Mouse (Mus musculus) retina, embryonic 14.5 days (tissue): ENCODE measurements around the gene Klk9.
A peak's percentile ranks its signal among the peaks of the same experiment; 100 is the strongest.

ENCODE experiments used
- DNase-seq: peaks from one replicate; pipeline ENCODE4 v3.0.0-alpha.2; 2015; ENCODE audit warnings: low spot score

The Klk9 gene

DNA sequence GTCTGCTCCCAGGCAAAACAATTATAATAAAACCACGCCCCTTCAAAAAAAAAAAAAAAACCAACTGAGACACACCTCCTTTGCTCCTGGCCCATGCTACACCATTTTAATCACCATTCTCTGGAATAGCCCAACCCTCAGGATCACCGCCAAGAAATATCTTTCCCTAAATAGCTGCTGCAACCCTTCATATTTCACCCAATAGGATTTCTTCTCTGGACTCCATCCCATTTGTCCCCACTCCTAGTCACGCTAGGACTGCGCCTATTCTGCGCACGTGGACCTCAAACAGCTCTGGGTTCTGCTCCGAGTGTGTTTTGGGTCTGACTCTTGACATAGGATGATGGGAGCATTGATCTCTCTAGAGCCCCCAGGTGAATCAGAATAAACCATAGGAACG lies 4.7 kb downstream of the Klk9 start:
- peak; percentile 16 for DNase-seq

DNA sequence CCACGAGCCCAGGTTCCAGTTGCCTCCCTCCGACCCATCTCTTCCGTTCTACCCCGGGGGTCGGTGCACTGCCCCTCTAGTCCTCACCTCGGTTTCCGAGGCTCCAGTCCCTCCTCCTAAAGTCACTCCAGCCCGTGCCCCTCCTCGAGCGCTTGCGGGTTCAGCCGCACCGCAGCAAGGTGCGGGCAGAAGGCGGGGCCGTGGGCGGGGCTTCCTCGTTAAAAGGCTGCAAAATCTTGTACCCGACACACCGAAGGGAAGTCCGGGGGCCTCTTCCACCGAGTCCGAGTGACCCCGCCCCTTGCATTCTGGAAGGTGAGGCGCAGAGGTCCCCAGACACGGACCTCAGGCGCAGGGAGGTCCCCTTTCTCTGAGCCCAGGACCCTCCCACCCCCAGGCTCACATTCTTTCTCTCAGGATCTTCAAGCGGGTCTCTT lies 5.7 kb downstream of the Klk9 start, which contains the start of gene Klk8:
TSS of gene Klk8 (plus strand) at position 245 of the 437 bp plus-strand sequence.
- DNase-seq = peak; percentile 35

DNA sequence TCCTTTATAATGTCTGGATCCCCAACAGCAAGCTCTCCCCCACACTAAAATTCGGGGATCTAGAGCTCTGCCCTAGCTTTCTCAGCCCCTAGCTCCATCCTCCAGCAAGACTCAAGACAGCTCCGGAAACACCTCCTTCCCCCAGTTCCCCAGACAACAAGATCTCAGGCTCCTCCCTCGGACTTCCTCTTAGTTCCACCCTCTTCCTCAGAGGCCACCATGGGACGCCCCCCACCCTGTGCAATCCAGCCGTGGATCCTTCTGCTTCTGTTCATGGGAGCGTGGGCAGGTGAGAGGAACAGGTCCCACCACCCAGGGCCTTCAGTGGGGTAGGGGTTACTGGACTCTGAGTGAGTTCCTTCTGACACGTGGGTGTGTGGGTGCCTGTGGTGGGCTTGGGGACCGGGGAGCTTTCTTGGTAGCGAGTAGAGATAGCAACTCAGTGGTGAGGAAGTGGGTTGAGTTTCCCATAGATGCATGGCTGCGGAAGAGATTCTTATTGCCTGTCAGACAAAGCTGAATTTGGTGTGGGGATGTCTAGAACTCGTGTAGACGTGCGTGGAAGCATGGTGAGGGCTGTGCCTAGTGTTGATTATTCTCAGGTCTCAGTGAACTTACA lies 6.3 kb downstream of the Klk9 start:
- DNase-seq = peak; percentile 3

DNA sequence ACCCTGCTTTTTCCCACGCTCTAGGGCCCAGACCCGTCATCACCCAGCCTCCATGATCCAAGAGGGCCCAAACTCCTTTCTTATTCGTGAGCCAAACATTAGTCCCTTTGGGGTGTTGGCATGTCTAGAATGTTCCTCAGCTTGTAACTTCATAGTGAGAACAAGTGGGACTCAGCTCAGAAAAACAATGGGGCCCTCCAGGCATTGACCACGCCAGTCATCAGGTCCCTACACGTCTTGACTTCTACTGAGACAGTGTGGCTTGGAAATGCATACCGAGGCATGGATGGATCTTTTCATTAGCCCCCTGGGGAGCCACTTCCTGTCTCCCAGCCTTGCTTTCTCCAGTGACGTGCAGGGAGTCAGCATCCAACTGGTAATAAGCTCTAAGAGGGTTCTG lies 8.2 kb downstream of the Klk9 start:
- DNase-seq = no peak

DNA sequence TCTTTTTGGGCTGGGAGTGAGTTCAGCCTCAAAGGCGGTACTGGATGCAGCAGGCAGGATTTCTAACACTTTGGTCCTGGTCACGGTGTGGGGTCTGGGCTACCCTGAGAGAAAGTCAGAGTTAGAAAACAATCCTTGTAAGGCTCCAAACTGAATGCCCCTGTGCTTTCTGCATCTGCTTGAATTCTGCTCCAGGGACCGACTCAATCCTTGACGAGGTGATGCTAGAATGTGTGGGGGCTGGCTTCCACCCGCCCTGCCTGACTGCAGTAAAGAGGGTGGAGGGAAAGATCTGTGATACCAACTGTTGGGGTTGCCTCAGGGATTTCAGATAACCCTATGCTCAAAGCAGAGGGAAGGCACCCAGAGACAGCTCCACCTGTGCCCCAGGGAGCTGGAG lies 19.3 kb downstream of the Klk9 start, which contains the start of gene Klk7:
TSS of gene Klk7 (plus strand) at position 301 of the 400 bp plus-strand sequence.
- DNase-seq = no peak

DNA sequence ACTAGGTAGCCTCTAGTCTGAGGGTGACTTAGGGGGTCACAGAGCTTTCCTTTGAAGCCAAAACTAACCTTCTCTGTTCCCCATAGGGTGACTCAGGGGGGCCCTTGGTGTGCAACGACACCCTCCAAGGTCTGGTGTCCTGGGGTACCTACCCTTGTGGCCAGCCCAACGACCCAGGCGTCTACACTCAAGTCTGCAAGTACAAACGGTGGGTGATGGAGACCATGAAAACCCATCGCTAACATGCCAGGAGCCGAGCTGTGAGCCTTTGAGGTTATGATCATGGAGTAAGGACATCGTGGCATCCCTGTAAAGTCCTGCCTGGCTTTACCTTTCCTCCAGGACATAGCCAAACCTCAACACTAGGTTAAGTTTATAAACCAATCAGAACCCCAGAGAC lies 23.5 kb downstream of the Klk9 start:
- no peak for DNase-seq

DNA sequence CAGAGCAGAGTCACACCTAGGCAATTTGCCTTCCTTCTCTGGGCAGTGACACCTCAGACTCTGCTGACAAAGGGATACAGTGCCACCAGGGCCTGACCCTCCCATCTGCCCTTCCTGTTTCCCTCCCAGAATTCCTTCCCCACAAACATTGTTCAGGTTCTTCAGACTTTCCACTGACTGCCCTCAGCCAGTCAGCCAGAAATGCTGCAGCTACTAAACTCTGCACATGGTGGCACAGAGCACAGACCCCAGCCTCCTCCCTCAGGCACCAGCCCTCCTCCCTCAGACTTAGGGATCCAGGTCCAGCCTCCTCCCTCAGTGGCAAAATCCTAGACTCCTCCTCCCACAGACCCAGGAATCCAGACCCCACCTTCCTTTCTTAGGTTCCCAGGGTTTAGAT lies 25.1 kb downstream of the Klk9 start:
- no peak for DNase-seq

DNA sequence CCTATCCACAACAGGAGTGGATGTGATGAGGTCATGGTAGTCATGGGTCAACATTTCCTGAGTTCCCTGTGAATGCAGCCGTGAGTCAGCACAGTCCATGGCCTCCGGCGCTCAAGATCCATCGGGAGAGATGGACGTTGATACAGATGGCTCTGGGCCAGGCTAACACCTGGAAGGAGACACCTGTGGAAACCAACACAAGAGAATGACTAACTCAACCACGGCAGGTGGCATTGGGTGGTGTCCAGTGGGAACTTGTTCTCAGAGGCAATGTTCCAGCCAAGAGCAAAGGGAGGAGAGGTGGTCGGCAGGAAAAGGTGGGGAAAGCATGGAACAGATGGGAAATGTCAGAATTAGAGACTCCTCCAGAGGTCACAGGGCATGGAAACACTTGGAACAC lies 29.9 kb downstream of the Klk9 start:
- no peak for DNase-seq

DNA sequence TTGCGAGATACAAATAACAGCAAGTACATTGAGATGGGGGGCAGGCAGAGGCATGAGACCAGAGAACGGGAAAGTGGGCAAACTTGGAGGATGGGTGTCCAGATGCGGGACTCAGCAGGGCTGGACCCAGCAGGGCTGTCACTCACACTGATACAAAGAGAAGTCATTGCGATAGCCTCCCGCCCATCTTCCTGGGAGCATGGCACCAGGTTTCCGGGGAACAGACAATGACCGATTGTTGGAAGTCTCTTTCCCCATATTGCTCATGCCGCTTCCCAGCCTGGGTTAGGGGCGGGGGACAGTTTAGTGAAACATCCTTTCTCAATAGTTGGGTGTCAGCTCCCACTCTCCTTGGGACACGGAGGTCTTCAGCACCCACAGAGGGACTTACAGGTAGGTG lies 32.5 kb downstream of the Klk9 start, which contains the start of gene Klk6:
TSS of gene Klk6 (plus strand) at position 301 of the 400 bp plus-strand sequence.
- DNase-seq = no peak

DNA sequence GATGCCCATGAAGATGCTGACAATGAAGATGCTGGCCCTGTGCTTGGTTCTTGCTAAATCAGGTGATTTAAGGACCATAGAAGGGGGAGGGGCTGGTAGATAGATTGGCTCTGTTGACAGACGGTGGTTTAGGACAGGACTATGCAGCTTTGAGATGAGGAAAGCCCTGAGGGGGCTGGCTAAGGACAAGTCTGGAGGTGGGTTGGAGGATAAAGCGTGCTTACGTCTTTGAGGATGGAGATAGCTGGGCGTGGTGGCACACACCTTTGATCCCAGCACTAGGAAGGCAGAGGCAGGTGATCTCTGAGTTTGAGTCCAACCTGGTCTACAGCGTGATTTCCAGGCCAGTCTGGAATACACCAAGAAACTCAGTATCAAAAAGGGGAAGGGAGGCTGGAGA lies 34.4 kb downstream of the Klk9 start:
- DNase-seq = no peak

DNA sequence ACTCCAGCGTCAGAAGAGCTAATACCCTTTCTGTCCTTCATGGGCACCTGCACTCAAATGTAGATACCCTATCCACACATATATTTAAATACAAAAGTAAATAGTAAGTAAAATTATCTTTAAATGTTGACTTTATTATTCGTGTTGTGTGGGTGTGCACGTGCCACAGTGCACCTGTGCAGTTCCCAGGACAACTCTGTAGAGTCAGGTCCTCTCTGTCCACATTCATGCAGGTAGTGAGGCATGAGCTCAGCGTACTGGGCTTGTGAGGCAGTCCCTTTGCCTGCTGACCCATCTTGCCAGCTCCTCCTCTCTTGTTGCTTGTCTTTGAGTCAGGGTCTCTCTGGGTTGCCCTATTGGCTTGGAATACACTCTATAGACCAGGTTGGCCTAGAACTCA lies 36.0 kb downstream of the Klk9 start:
- DNase-seq = no peak

DNA sequence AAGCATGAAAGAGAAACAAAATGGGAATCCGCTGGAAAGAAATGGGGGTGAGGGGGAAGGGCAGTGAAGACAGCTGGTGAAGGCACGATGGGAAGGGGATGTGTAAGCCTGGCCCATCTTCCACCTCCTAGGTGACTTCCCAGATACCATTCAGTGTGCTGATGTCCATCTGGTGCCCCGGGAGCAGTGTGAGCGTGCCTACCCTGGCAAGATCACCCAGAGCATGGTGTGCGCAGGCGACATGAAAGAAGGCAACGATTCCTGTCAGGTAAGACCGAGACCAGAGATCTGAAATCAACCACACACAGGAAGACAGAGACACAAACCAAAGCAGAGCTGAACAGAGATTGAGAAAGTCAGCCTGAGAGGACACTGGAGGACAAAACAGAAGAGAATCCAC lies 37.3 kb downstream of the Klk9 start:
- no peak for DNase-seq

DNA sequence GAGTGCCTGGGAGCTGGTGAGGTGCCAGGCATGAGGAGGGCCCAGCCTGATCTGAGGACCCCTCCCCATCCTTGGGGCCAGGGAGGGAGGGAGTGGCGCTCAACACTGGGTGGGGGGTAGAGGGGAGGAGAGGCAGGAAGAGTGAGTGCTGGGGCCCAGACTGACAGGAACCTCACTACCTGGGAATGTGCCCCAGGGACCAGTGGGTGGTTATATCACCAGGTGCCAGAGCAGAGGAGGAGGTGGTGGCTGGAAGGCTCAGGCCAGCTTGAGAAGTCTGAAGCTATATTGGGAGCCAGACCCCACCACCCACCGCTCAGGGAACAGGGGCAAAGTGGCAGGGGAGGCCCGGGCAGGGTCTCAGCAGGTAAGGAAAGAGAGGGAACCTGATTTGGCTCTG lies 50.0 kb downstream of the Klk9 start, which contains the start of gene Klk5:
TSS of gene Klk5 (plus strand) at position 271 of the 400 bp plus-strand sequence.
- DNase-seq = no peak

DNA sequence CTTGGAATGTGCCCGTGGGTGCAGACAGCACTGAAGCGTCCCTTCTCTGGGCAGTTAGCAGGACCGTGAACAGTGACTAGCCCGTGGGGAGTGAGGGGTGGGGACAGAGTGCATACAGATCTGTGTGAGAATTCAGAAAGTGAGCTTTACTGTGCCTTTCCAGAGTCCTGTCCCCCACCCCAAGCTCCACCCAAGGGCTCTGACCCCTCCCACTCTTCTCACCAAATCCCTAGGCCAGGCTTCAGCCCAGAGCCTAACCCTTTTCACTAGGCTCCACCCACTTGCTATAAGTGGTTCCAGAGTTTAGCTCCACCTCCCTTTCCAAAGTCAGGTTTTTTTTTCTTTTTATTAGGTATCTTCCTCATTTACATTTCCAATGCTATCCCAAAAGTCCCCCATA lies 52.1 kb downstream of the Klk9 start:
- no peak for DNase-seq
